Mouse (Mus musculus): ENCODE measurements around the gene Ccdc32. TPM values are rescaled to one million over a fixed set of nuclear protein-coding genes. Genes with fewer than 3 reads are reported as not detected.

Ccdc32 gene
- polyA plus RNA-seq, 1 experiment from 2014 or later = 23.3 TPM

GRCm38 (mm10) chr2:119009376-119009775 is 19.8 kb downstream of the Ccdc32 start:
- WGBS = 90% methylated on average over 2 of the region's 2 CpGs
- no peak overlapping the region for H3K9ac ChIP-seq

DNA sequence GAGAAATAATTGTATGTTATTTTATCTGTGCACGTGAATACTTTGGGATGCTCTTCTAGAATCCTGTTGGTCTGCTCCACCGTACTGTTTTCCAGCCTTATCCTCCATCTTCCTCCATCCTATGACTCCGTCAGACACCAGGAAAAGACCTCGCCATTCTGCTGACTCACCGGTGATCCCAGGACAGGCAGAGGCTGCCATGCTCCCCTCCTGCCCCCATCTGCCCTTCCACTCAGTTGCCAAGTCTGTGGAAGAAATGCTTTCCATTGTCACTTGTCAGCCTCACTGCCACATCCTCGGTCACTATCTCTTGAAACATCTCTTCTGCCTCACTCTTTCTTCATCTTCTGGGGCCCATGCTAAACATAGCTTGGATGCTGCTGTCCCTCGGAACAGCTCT is 22.3 kb downstream of the Ccdc32 start:
- no peak overlapping the region for H3K9ac ChIP-seq
- no peaks in the 10 kb centered on the region for H3K4me1 ChIP-seq

More at GRCm38 (mm10) chr2:119009376-119009775, 19.8 kb downstream of the Ccdc32 start:
- H3K4me2 ChIP-seq (replicated peaks) = no peak overlapping the region
- no peaks in the 10 kb centered on the region for H3K27me3 ChIP-seq
- H3K36me3 ChIP-seq = no peaks in the 10 kb centered on the region
- no peak overlapping the region for H3K4me3 ChIP-seq
- no peak for ATAC-seq (ENCODE audit: insufficient number of reproducible peaks, insufficient read depth, low FRiP score, low TSS enrichment)
- no peaks in the 10 kb centered on the region for H3K9me3 ChIP-seq
- no peak overlapping the region for H3K27ac ChIP-seq
- no peaks in the 10 kb centered on the region for H3K4me1 ChIP-seq

DNA sequence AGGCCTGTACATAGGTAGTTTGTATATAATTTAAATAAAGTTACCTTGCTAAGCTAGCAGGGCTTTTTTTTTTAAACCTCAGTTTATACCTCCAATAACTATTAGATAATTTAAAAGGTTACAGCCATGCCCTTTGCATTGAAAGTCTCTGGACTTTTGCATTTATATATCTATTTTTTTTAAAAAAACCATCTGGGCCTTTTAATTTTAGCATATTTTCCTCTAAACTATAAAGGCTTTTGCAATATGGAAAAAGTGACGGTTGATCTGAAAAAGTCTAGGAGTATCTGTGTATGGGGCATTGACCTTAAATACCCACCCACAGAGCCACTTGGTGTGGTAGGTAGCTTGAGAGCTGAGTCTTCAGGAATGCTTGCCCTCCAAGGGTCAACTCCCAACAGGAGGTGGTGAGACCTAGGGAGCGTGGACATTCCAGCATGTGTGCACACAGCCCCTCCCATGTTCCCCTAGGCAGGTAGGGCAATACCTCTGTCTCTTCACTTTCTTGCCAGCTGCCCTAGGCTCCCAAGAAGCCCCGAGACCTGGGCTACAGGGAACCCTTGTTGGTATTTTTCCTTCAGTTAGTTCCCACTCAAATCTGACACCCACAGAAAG is 30.1 kb downstream of the Ccdc32 start:
- no peak overlapping the region for H3K9ac ChIP-seq
- no peak overlapping the region for H3K27ac ChIP-seq
- no peaks in the 10 kb centered on the region for H3K36me3 ChIP-seq
- no peak overlapping the region for H3K4me2 ChIP-seq (replicated peaks)
- H3K4me1 ChIP-seq = no peaks in the 10 kb centered on the region
- no peak for ATAC-seq (ENCODE audit: insufficient number of reproducible peaks, insufficient read depth, low FRiP score, low TSS enrichment)
- WGBS = 67% methylated on average over 3 of the region's 3 CpGs
- H3K27me3 ChIP-seq = peaks cover 10% of the 10 kb centered on the region; the same call in 1 of the 2 replicates
- no peak overlapping the region for H3K4me3 ChIP-seq
- no peaks in the 10 kb centered on the region for H3K9me3 ChIP-seq

More for the DNA sequence above, 22.3 kb downstream of the Ccdc32 start:
- 82% methylated on average over 7 of the region's 7 CpGs for WGBS
- no peak overlapping the region for H3K4me2 ChIP-seq (replicated peaks)
- no peak for ATAC-seq (ENCODE audit: insufficient number of reproducible peaks, insufficient read depth, low FRiP score, low TSS enrichment)
- H3K4me3 ChIP-seq = no peak overlapping the region
- H3K9me3 ChIP-seq = no peaks in the 10 kb centered on the region
- no peak overlapping the region for H3K27ac ChIP-seq
- no peaks in the 10 kb centered on the region for H3K36me3 ChIP-seq
- H3K27me3 ChIP-seq = no peaks in the 10 kb centered on the region

DNA sequence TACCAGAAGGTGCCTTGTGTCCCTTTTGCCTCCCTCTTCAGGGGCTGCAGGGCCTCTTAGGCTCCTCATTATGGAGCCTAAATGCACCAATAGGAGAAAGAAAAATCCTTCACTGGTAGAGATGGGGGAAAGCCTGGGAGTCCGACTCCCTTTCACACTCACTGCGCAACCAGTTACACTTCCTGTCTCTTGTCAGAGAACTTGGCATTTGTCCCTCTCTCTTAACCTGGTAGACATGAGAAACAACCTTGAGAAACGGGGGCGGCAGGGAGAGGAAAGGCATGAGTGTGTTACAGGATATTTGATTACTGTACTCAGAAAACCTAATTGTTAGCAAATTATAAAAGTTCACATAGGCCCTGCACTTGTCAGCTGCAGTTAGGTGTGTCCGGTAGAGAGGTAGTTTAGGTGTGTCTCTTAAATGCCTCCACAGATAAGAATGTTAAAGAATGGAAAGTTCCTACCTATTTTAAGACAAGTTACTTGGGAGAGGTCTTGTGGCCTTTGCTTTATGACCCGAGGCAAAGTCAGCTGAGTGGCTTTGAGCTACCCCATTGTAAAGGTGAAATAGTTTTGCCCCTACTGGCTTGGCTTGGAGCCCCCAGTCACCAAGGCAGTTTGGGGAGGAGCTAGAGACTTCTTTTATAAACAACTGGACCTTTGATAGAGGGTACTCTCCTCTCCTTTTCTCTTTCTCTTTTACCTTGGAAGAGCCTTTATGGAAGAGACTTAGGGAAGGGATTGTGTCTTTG is 30.9 kb downstream of the Ccdc32 start:
- Histone ChIP-seq H3K27ac (no peak overlapping the region), H3K9ac (no peak overlapping the region), H3K4me3 (no peak overlapping the region), H3K4me1 (no peaks in the 10 kb centered on the region), H3K9me3 (no peaks in the 10 kb centered on the region), H3K4me2 (replicated peaks) (no peak overlapping the region), H3K27me3 (peaks cover 10% of the 10 kb centered on the region; the same call in 1 of the 2 replicates), H3K36me3 (no peaks in the 10 kb centered on the region)
- 76% methylated on average over 6 of the region's 6 CpGs for WGBS
- no peak for ATAC-seq (ENCODE audit: insufficient number of reproducible peaks, insufficient read depth, low FRiP score, low TSS enrichment)

- Histone ChIP-seq H3K9me3 (no peaks in the 10 kb centered on the region), H3K36me3 (no peaks in the 10 kb centered on the region), H3K27ac (no peak overlapping the region), H3K9ac (no peak overlapping the region), H3K4me1 (no peaks in the 10 kb centered on the region), H3K4me3 (no peak overlapping the region), H3K27me3 (peaks cover 10% of the 10 kb centered on the region; the same call in 1 of the 2 replicates), H3K4me2 (replicated peaks) (no peak overlapping the region)
- 76% methylated on average over 1 of the region's 1 CpGs for WGBS
- ATAC-seq (ENCODE audit: insufficient number of reproducible peaks, insufficient read depth, low FRiP score, low TSS enrichment) = no peak
Observed at GRCm38 (mm10) chr2:118996798-118997105, 32.4 kb downstream of the Ccdc32 start.

- H3K9ac ChIP-seq = no peak overlapping the region
- 49% methylated on average over 16 of the region's 16 CpGs for WGBS
- H3K9me3 ChIP-seq = no peaks in the 10 kb centered on the region
- no peaks in the 10 kb centered on the region for H3K36me3 ChIP-seq
- no peak overlapping the region for H3K27ac ChIP-seq
- no peak for ATAC-seq (ENCODE audit: insufficient number of reproducible peaks, insufficient read depth, low FRiP score, low TSS enrichment)
- H3K4me1 ChIP-seq = no peaks in the 10 kb centered on the region
- no peak overlapping the region for H3K4me3 ChIP-seq
- H3K4me2 ChIP-seq (replicated peaks) = no peak overlapping the region
- H3K27me3 ChIP-seq = peaks cover 10% of the 10 kb centered on the region; the same call in 1 of the 2 replicates
Observed at GRCm38 (mm10) chr2:118995919-118996797, 33.0 kb downstream of the Ccdc32 start.

DNA sequence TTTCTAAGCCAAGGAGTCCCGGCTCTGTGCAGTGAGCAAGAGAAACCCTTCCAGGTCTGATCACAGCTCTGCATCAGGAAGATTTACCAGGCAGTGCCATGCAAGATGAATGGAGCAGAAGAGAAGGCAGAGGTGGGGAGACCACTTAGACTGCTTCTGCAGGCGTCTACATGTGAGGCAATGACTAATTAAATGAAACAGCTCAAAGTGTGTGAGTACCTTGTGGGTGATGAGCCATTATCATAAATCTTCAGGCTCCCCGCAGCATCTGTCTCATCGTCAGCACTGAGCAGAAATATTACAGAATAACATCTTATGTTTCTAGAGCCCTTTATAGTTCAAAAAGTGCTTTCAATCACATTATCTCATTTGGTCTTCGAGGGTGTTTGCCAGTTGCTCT is 33.7 kb downstream of the Ccdc32 start:
- Histone ChIP-seq H3K4me2 (replicated peaks) (no peak overlapping the region), H3K9ac (no peak overlapping the region), H3K4me1 (no peaks in the 10 kb centered on the region), H3K27me3 (peaks cover 10% of the 10 kb centered on the region; the same call in 1 of the 2 replicates), H3K27ac (no peak overlapping the region), H3K4me3 (no peak overlapping the region), H3K9me3 (no peaks in the 10 kb centered on the region), H3K36me3 (no peaks in the 10 kb centered on the region)
- no peak for ATAC-seq (ENCODE audit: insufficient number of reproducible peaks, insufficient read depth, low FRiP score, low TSS enrichment)
- WGBS = 75% methylated on average over 5 of the region's 5 CpGs

DNA sequence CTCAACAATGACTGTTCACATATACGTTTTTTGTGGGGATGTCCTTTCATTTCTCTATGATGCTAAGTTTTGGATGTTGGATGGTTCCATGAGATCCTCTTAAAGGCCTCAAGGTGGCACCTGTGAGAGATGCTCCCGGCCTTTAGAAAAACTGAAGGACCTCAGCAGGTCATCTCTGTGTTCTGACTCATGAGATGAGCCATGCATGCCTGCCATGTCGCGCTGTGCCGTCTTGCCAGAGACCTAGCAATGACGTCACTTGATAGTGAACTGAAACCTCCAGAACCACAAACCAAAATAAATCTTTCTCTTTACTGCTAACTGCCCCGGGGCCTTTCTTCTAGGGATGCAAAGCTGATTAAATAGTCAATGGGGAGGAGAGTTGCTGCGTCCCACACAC is 45.4 kb downstream of the Ccdc32 start:
- H3K4me1 ChIP-seq = no peaks in the 10 kb centered on the region
- ATAC-seq (ENCODE audit: insufficient number of reproducible peaks, insufficient read depth, low FRiP score, low TSS enrichment) = no peak
- 75% methylated on average over 8 of the region's 8 CpGs for WGBS

DNA sequence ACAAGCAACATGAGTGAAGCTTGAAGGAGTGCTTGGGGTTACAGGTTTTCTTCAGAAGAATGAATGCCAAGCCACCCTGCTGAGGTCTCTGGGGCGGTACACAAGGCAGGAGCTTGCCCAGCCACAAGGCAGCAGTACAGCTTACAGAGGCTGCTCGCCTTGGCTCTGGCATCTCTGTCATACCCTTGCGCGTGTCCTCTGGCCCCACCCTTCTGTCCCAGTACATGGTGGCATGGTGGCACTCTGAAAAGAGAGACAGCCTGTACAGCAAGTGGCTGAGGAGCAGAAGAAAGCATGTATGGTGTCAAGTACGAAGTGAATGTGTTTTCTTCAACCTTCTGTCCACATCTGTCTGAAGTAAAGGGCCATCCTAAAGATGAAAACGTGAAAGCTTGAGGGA is 48.4 kb downstream of the Ccdc32 start:
- H3K27me3 ChIP-seq = peaks cover 23% of the 10 kb centered on the region
- H3K27ac ChIP-seq = no peak overlapping the region
- 73% methylated on average over 6 of the region's 6 CpGs for WGBS
- no peak overlapping the region for H3K9ac ChIP-seq
- no peak overlapping the region for H3K4me3 ChIP-seq
- H3K4me2 ChIP-seq (replicated peaks) = no peak overlapping the region
- H3K9me3 ChIP-seq = no peaks in the 10 kb centered on the region
- H3K36me3 ChIP-seq = no peaks in the 10 kb centered on the region
- no peaks in the 10 kb centered on the region for H3K4me1 ChIP-seq
- ATAC-seq (ENCODE audit: insufficient number of reproducible peaks, insufficient read depth, low FRiP score, low TSS enrichment) = no peak

More for the DNA sequence above, 45.4 kb downstream of the Ccdc32 start:
- Histone ChIP-seq H3K27ac (no peak overlapping the region), H3K36me3 (no peaks in the 10 kb centered on the region), H3K9ac (no peak overlapping the region), H3K4me3 (no peak overlapping the region), H3K27me3 (peaks cover 3% of the 10 kb centered on the region; the same call in 1 of the 2 replicates), H3K9me3 (no peaks in the 10 kb centered on the region), H3K4me2 (replicated peaks) (no peak overlapping the region)

- peaks cover 46% of the 10 kb centered on the region for H3K27me3 ChIP-seq
- no peaks in the 10 kb centered on the region for H3K4me1 ChIP-seq
- no peaks in the 10 kb centered on the region for H3K9me3 ChIP-seq
- ATAC-seq (ENCODE audit: insufficient number of reproducible peaks, insufficient read depth, low FRiP score, low TSS enrichment) = no peak
- no peaks in the 10 kb centered on the region for H3K36me3 ChIP-seq
- H3K4me2 ChIP-seq (replicated peaks) = no peak overlapping the region
- 29% methylated on average over 6 of the region's 6 CpGs for WGBS
- no peak overlapping the region for H3K9ac ChIP-seq
- H3K27ac ChIP-seq = no peak overlapping the region
- H3K4me3 ChIP-seq = no peak overlapping the region
Observed at GRCm38 (mm10) chr2:118978064-118978463, 51.1 kb downstream of the Ccdc32 start.

DNA sequence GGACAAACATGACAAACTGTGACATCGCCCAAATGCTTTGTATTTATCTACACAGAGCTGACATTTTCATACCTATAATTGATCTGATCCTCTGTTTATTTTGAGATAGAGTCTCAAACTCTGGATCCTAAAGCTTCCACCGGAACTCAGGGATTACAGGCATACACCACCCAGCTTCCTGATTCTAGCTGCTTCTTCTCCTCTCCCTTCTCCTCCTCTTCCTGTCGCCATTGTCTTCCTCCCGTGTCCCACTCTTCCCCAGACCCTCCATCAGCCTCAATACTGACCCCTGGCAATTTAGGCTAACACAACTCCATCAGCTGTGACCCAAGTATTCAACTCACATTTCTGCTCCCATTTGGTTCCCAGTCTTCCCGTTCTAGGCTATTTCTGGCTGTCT is 52.3 kb downstream of the Ccdc32 start:
- no peaks in the 10 kb centered on the region for H3K4me1 ChIP-seq
- H3K9ac ChIP-seq = no peak overlapping the region
- H3K27me3 ChIP-seq = peaks cover 49% of the 10 kb centered on the region
- no peaks in the 10 kb centered on the region for H3K9me3 ChIP-seq
- peak overlapping the region; percentile 47 for H3K4me3 ChIP-seq
- no peaks in the 10 kb centered on the region for H3K36me3 ChIP-seq
- H3K27ac ChIP-seq = no peak overlapping the region
- no peak for ATAC-seq (ENCODE audit: insufficient number of reproducible peaks, insufficient read depth, low FRiP score, low TSS enrichment)
- WGBS = 11% methylated on average over 5 of the region's 5 CpGs
- peak overlapping the region; percentile 68 for H3K4me2 ChIP-seq (replicated peaks)
